Mouse (Mus musculus) CH12.LX (cell line): ENCODE results near the gene Nr2e3. TPM values are rescaled to one million over a fixed set of nuclear protein-coding genes. Genes with fewer than 3 reads are reported as not detected.

Source experiments
- DNase-seq: peaks from one replicate; pipeline ENCODE4 v3.0.0-alpha.2; 2013; ENCODE audit errors: extremely low read depth
- H3K27ac ChIP-seq: 2 replicates; pipeline ENCODE4 v1.5.1; 2012; ENCODE audit warnings: low read depth, mild to moderate bottlenecking, control low read depth, moderate library complexity; ENCODE audit not compliant: insufficient read depth
- H3K27me3 ChIP-seq: replicated peaks from 2 replicates; pipeline ENCODE3; 2012; ENCODE audit warnings: inconsistent platforms
- H3K36me3 ChIP-seq, 2 experiments: replicated peaks in 1 of 2; 2 replicates each; pipeline versions ENCODE3 to v1.6.1; 2012; ENCODE audit warnings: inconsistent platforms in 1 of 2, low read length in 1 of 2, mild to moderate bottlenecking in 1 of 2, mixed read lengths in 1 of 2, moderate library complexity in 1 of 2; ENCODE audit not compliant: control insufficient read depth in 1 of 2, insufficient read depth in 1 of 2
- H3K4me1 ChIP-seq, 2 experiments: 2 replicates each; pipeline ENCODE4 v1.6.1; 2012; ENCODE audit warnings: inconsistent platforms in 1 of 2, moderate library complexity in 1 of 2; ENCODE audit not compliant: insufficient read depth in 2 of 2, control insufficient read depth in 1 of 2
- H3K4me2 ChIP-seq: 2 replicates; pipeline ENCODE4 v1.6.1; 2012; ENCODE audit warnings: low read depth, mild to moderate bottlenecking, control low read depth; ENCODE audit not compliant: poor library complexity, insufficient read depth, severe bottlenecking
- H3K4me3 ChIP-seq, 3 experiments: fragments of 150-350 bp in 1 of 3; sonication (generic) in 1 of 3; replicated peaks in 1 of 3; 2 replicates each; pipeline versions ENCODE3 to v1.5.1; 2011 to 2012; ENCODE audit warnings: low read depth in 2 of 3, low read length in 2 of 3, mild to moderate bottlenecking in 2 of 3, moderate library complexity in 2 of 3, control low read depth in 1 of 3, improper control_type of control experiment in 1 of 3, inconsistent platforms in 1 of 3, mixed read lengths in 1 of 3; ENCODE audit not compliant: poor library complexity in 1 of 3
- H3K79me2 ChIP-seq: replicated peaks from 2 replicates; pipeline ENCODE4 v1.6.1; 2012; ENCODE audit warnings: mild to moderate bottlenecking, moderate library complexity; ENCODE audit not compliant: control insufficient read depth, poor library complexity, insufficient read depth, severe bottlenecking; ENCODE audit errors: extremely low read depth
- H3K9ac ChIP-seq: 2 replicates; pipeline ENCODE4 v1.6.1; 2012; ENCODE audit warnings: low read depth, mild to moderate bottlenecking, control low read depth, moderate library complexity; ENCODE audit not compliant: insufficient read depth
- H3K9me3 ChIP-seq: replicated peaks from 2 replicates; pipeline ENCODE3; 2012; ENCODE audit warnings: low read length, inconsistent platforms, mixed read lengths
- BHLHE40 ChIP-seq: IDR thresholded peaks from 2 replicates; pipeline ENCODE4 v1.6.1; 2011; ENCODE audit warnings: mild to moderate bottlenecking, low read depth, low read length, improper control_type of control experiment
- CHD2 ChIP-seq: IDR thresholded peaks from 2 replicates; pipeline ENCODE4 v1.6.1; 2011; ENCODE audit warnings: low read length, improper control_type of control experiment
- ETS1 ChIP-seq: conservative IDR thresholded peaks from 2 replicates; pipeline ENCODE4 v1.6.1; 2012; ENCODE audit warnings: low read depth, mild to moderate bottlenecking, inconsistent platforms, low read length, improper control_type of control experiment, moderate library complexity
- HCFC1 ChIP-seq: IDR thresholded peaks from 2 replicates; pipeline ENCODE4 v1.6.1; 2012; ENCODE audit warnings: low read depth, mild to moderate bottlenecking, inconsistent platforms, low read length, improper control_type of control experiment
- IRF4 ChIP-seq: IDR thresholded peaks from 2 replicates; pipeline ENCODE4 v1.6.1; 2014; ENCODE audit warnings: low read depth, mild to moderate bottlenecking, inconsistent platforms, low read length, improper control_type of control experiment
- JUN ChIP-seq: IDR thresholded peaks from 2 replicates; pipeline ENCODE4 v1.6.1; 2011; ENCODE audit warnings: low read depth, mild to moderate bottlenecking, low read length, improper control_type of control experiment, moderate library complexity; ENCODE audit not compliant: insufficient read depth
- JUND ChIP-seq: conservative IDR thresholded peaks from 2 replicates; pipeline ENCODE4 v1.6.1; 2011; ENCODE audit warnings: low read depth, low read length, improper control_type of control experiment
- MEF2A ChIP-seq: IDR thresholded peaks from 2 replicates; pipeline ENCODE4 v1.6.1; 2014; ENCODE audit warnings: low read depth, mild to moderate bottlenecking, inconsistent platforms, low read length, improper control_type of control experiment, borderline replicate concordance
- MXI1 ChIP-seq: IDR thresholded peaks from 2 replicates; pipeline ENCODE4 v1.6.1; 2011; ENCODE audit warnings: mild to moderate bottlenecking, low read depth, low read length, improper control_type of control experiment
- NRF1 ChIP-seq: IDR thresholded peaks from 2 replicates; pipeline ENCODE4 v1.6.1; 2014; ENCODE audit warnings: low read depth, mild to moderate bottlenecking, inconsistent platforms, low read length, improper control_type of control experiment, moderate library complexity
- PAX5 ChIP-seq: IDR thresholded peaks from 2 replicates; pipeline ENCODE4 v1.6.1; 2012; ENCODE audit warnings: low read length, inconsistent platforms, mixed read lengths
- POLR2A ChIP-seq: IDR thresholded peaks from 2 replicates; pipeline ENCODE4 v1.6.1; 2011; ENCODE audit warnings: low read depth, mild to moderate bottlenecking, improper control_type of control experiment, low read length
- SIN3A ChIP-seq: IDR thresholded peaks from 2 replicates; pipeline ENCODE4 v1.6.1; 2012; ENCODE audit warnings: low read length, improper control_type of control experiment, inconsistent platforms
- SMC3 ChIP-seq: IDR thresholded peaks from 2 replicates; pipeline ENCODE4 v1.6.1; 2011; ENCODE audit warnings: low read depth, low read length, improper control_type of control experiment
- UBTF ChIP-seq: IDR thresholded peaks from 2 replicates; pipeline ENCODE4 v1.6.1; 2012; ENCODE audit warnings: low read depth, mild to moderate bottlenecking, inconsistent platforms, low read length, improper control_type of control experiment, moderate library complexity
- ZKSCAN1 ChIP-seq: IDR thresholded peaks from 2 replicates; pipeline ENCODE4 v1.6.1; 2012; ENCODE audit warnings: low read depth, inconsistent platforms, low read length, improper control_type of control experiment, borderline replicate concordance
- dilution Hi-C: fragments of 300-500 bp; cut with MboI; formaldehyde crosslinking; loops from 2 replicates; pipeline ENCODE4 v1.14.3; 2020; ENCODE audit warnings: low sequenced_read_pairs; ENCODE audit not compliant: extremely low pct_unique_long_range_greater_than_20kb, extremely low pct_ligation_motif_present
- in situ Hi-C: fragments of 300-500 bp; cut with MboI; formaldehyde crosslinking; loops from 3 replicates; pipeline ENCODE4 v1.14.3; 2019; ENCODE audit warnings: low sequenced_read_pairs, low pct_ligation_motif_present, low pct_unique_long_range_greater_than_20kb, mixed read lengths
- polyA plus RNA-seq: library from polyadenylated mRNA; unstranded; fragments of >175 nt; gene quantifications from 2 replicates; pipeline ENCODE4 v1.2.1, GENCODE M21; 2012; ENCODE audit warnings: low read depth; ENCODE audit not compliant: insufficient read length
- total RNA-seq, 2 experiments: library from RNA; depleted of rRNA; stranded (reverse); fragments of 300-350 nt in 1 of 2; fragments of >200 nt in 1 of 2; gene quantifications; 2 replicates each; pipeline ENCODE4 v1.2.3; 2012 to 2014

Nr2e3 gene
- total and polyA plus RNA-seq, 3 experiments: 0.13 TPM; not detected in 2

GRCm38 (mm10) chr9:59955199-59955598 is 5.3 kb downstream of the Nr2e3 start:
- no peak overlapping the region for H3K27ac ChIP-seq
- H3K9ac ChIP-seq: no peak overlapping the region
- H3K9me3 ChIP-seq: no peaks in the 10 kb centered on the region
- no peak overlapping the region for H3K4me2 ChIP-seq
- dilution Hi-C loops (no loop called here), in situ Hi-C loops (loop anchor here (5.0 kb wide), 1 partner anchor 233 kb away; no protein-coding TSS in a partner anchor)
- H3K36me3 ChIP-seq: no peaks in the 10 kb centered on the region
- TF ChIP-seq JUND (no peak), HCFC1 (no peak), CHD2 (no peak), MEF2A (no peak), SMC3 (no peak)
- no peaks in the 10 kb centered on the region for H3K79me2 ChIP-seq
- no peak overlapping the region for H3K4me3 ChIP-seq
- DNase-seq: no peak
- H3K27me3 ChIP-seq: no peaks in the 10 kb centered on the region
- H3K4me1 ChIP-seq: peaks cover 4 to 43% of the 10 kb centered on the region in 2 experiments; a peak in 3 of 4 replicates

GRCm38 (mm10) chr9:59953556-59953955 is 6.9 kb downstream of the Nr2e3 start:
- in situ Hi-C loops: no loop called here
- TF ChIP-seq MXI1 (no peak), UBTF (no peak), ETS1 (no peak), JUN (no peak), MEF2A (no peak), IRF4 (no peak), NRF1 (no peak), BHLHE40 (no peak), PAX5 (no peak), POLR2A (no peak), SIN3A (no peak), HCFC1 (no peak), ZKSCAN1 (no peak)
- H3K27me3 ChIP-seq: no peaks in the 10 kb centered on the region

More at GRCm38 (mm10) chr9:59953556-59953955, 6.9 kb downstream of the Nr2e3 start:
- DNase-seq: no peak
- H3K79me2 ChIP-seq: no peaks in the 10 kb centered on the region
- H3K27ac ChIP-seq: no peak overlapping the region
- H3K4me2 ChIP-seq: no peak overlapping the region
- no peak overlapping the region for H3K4me3 ChIP-seq
- no peak overlapping the region for H3K9ac ChIP-seq
- dilution Hi-C loops: no loop called here
- H3K9me3 ChIP-seq: no peaks in the 10 kb centered on the region
- H3K4me1 ChIP-seq: peaks cover 4 to 35% of the 10 kb centered on the region in 2 experiments; a peak in 3 of 4 replicates
- no peaks in the 10 kb centered on the region for H3K36me3 ChIP-seq
